Mouse (Mus musculus): ENCODE measurements around the gene Chuk.

GRCm38 (mm10) chr19:44135072-44135959 is 28.0 kb upstream of the Chuk start, which contains the start of gene Cwf19l1:
- TF ChIP-seq CTCF (IDR thresholded peaks at IDR 0.05; ENCODE audit: low read depth, low read length) (no peak), GATA1 (IDR thresholded peaks at IDR 0.05; ENCODE audit: borderline replicate concordance, low read length) (no peak)
